Mouse (Mus musculus) stomach, postnatal 0 days (tissue): ENCODE data around the gene Gna15.

Experiments
- CTCF ChIP-seq: IDR thresholded peaks from 2 replicates; pipeline ENCODE4 v1.5.1; 2016; ENCODE audit warnings: antibody characterized with exemption, low read depth, mild to moderate bottlenecking, moderate library complexity
- EP300 ChIP-seq: optimal IDR thresholded peaks from 2 replicates; pipeline ENCODE3; 2016; ENCODE audit warnings: antibody characterized with exemption

- TF ChIP-seq CTCF (no peak), EP300 (no peak)
Observed at GRCm38 (mm10) chr10:81466066-81466465, 58.0 kb downstream of the Gna15 start.
